Mouse (Mus musculus) urinary bladder, postnatal 4 days (tissue): ENCODE results near the gene Alpk3.

Experiments used
- DNase-seq, 2 experiments: peaks; one replicate each; pipeline ENCODE4 v3.0.0; 2021 to 2022; ENCODE audit warnings: low spot score in 2 of 2

Gene Alpk3

DNA sequence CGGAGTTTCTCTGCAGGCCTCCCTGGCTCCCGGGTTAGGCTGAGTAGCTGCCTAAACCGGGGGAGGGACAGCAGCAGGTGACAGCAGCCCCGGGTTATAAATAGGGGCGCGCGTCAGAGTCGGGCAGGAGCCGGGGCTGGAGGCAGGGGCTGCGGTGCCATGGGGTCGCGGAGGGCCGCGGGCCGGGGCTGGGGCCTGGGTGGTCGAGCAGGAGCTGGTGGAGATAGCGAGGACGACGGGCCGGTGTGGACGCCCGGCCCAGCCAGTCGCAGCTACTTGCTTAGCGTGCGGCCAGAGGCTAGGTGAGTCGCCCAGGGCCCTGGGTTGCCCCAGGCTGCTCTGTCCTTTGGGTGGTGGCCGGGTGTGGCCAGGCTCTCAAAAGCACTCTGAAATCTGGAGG, at the start of gene Alpk3:
Alpk3 (plus strand) TSS at position 130 of the 400 bp plus-strand sequence.
- no peak for DNase-seq

GRCm38 (mm10) chr7:81008285-81008684, 49.1 kb upstream of the Alpk3 start:
- no peak for DNase-seq

DNA sequence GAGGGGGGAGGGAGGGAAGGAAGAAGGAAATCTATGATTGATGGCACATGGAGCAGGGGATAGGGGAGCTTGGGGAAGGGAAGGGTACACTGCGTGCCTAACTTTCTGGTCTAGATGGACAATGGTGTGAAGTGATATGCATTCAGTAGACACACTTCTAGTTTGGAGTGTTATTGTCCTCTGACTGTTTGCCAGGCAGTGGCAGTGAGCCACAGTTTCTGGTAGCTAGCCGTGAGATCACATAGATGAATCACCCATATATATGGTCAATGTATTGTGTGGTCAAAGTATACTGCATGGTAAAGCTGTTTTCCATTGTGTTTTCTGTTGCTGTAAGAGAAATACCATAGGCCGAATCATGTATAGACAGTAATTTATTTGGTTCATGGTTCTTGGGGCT, 45.8 kb upstream of the Alpk3 start:
- DNase-seq, result no peak

GRCm38 (mm10) chr7:81020307-81020706, 37.1 kb upstream of the Alpk3 start:
- no peak for DNase-seq

GRCm38 (mm10) chr7:81022731-81023130, 34.7 kb upstream of the Alpk3 start:
- no peak for DNase-seq

GRCm38 (mm10) chr7:81024118-81024517, 33.3 kb upstream of the Alpk3 start:
- no peak for DNase-seq

DNA sequence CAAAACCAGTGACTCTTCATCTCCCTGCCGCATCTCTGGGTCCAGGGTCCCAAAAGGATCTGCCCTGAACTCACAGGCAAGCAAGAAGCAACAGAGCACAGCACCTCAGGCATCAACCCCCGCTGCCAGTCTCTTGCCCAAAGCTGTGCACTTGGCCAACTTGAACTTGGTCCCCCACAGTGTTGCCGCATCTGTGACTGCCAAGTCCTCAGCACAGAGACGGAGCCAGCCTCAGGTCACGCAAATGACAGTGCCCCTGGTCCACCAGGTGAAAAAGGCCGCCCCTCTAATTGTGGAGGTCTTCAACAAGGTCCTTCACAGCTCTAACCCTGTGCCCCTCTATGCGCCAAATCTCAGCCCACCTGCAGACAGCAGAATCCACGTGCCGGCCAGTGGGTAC, 32.7 kb upstream of the Alpk3 start:
- DNase-seq, result no peak

DNA sequence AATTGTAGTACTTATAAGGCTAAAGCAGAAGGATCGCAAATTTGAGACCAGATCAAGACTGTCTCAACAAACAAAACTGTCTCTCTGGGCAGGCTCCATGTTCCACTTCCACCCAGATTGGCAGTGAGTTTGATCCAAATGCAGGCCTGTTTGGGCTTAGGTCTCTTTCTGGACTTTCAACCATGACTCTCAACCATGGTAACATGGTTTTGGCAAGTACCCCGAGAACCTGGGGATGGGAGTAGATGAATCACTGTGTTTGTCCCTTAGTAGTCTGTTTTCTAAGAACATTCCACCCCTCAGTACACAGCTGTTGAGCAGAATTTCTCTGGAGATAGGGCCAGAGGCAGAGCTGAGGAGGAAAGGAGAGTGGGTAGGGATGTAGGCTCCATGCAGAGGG, 31.6 kb upstream of the Alpk3 start:
- no peak for DNase-seq

GRCm38 (mm10) chr7:81039711-81040110, 17.7 kb upstream of the Alpk3 start:
- DNase-seq, result no peak

- no peak for DNase-seq
These were observed 14.3 kb upstream of the Alpk3 start for GRCm38 (mm10) chr7:81043023-81043620.

DNA sequence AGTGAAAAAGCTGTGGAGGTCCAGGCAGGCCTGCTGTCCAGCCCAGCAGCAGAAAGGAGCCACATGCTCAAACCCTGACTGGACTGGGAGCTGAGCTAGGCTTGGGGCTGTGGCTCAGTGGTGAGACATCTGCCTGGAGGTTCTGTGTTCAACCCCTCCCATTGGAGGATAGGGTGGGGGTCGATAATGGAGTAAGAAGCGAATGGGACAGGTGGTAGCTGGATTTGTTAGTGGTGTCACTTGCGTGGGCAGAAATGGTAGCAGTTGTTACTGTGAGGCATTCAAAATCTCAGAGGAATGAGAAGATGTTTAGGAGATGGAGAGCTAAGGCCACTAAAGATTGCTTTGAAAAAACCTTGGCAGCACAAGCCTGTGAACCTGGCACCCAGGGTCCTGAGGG, 9.6 kb upstream of the Alpk3 start:
- DNase-seq, result no peak

- DNase-seq, result no peak
These were observed 8.9 kb upstream of the Alpk3 start for GRCm38 (mm10) chr7:81048513-81048912.

- no peak for DNase-seq
These were observed 7.4 kb upstream of the Alpk3 start for GRCm38 (mm10) chr7:81049966-81050365.

- no peak for DNase-seq
These were observed 1.6 kb upstream of the Alpk3 start for GRCm38 (mm10) chr7:81055709-81056370.

- DNase-seq, result no peak
These were observed 706 bp downstream of the Alpk3 start for GRCm38 (mm10) chr7:81057901-81058711.

DNA sequence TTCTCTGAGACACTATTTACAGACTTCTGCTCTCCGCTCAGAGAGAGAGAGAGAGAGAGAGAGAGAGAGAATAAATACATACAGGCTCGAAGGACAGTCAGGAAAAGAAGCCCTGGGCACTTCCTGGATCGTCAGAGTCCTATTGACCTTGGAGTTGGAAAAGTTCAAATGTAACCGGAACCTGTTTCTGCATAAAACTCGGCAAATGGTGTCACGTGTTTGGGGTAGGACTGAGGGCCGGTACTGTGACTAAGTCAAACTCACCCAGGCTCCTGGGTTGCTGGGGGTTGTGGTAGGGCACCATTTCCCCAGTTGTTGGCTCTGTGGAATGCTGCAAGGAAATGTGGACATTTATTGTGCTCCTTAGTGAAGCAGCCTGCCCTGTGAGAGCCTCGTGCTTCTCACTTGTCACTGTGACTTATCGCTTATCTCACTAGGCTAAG, 1.3 kb downstream of the Alpk3 start:
- no peak for DNase-seq

- no peak for DNase-seq
These were observed 2.0 kb downstream of the Alpk3 start for GRCm38 (mm10) chr7:81059388-81059787.

- DNase-seq, result no peak
These were observed 3.5 kb downstream of the Alpk3 start for GRCm38 (mm10) chr7:81060908-81061307.

- DNase-seq, result no peak
These were observed 4.5 kb downstream of the Alpk3 start for GRCm38 (mm10) chr7:81061936-81062335.

- DNase-seq, result no peak
These were observed 5.9 kb downstream of the Alpk3 start for GRCm38 (mm10) chr7:81063332-81063731.

DNA sequence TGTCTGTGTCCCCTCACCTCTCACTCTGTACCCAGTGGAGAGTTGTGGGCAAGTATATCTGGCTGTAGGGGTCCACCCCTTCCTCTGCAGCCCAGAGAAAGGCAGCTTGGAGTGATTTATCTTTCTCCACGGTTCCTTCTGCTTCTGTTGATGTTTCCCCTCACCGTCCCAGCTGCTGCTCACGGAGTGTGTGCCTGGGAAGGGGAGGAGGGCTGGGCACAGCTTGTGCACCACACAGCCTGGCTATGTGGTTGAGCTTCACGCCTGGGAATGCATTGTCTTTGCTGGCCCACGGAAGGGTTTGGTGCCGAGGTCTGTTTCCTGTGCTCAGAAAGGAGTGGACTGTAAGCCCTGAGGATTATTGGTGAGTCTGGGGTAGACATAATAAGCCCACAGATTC, 9.3 kb downstream of the Alpk3 start:
- no peak for DNase-seq

GRCm38 (mm10) chr7:81072463-81072862, 15.1 kb downstream of the Alpk3 start:
- DNase-seq, result peak in 1 of 2 experiments; percentile 74

- DNase-seq, result no peak
These were observed 15.9 kb downstream of the Alpk3 start for GRCm38 (mm10) chr7:81073273-81073672.
